Mouse (Mus musculus) heart, adult 2 months (tissue): Measurements from ENCODE around the gene Hint2. TPM values are rescaled to one million over a fixed set of nuclear protein-coding genes. Genes with fewer than 3 reads are reported as not detected.

Experiments
- DNase-seq, 2 experiments: peaks; one replicate each; pipeline ENCODE4 v3.0.0; 2021
- H3K27ac ChIP-seq: fragments of 200-600 bp; 2 replicates; pipeline ENCODE4 v1.8.1; 2022
- H3K27me3 ChIP-seq: fragments of 200-500 bp; 2 replicates; pipeline ENCODE4 v1.6.1; 2012; ENCODE audit warnings: mild to moderate bottlenecking, low read length, inconsistent platforms, mixed read lengths; ENCODE audit not compliant: control insufficient read depth, insufficient read depth
- H3K36me3 ChIP-seq: fragments of 200-500 bp; 2 replicates; pipeline ENCODE4 v1.6.1; 2012; ENCODE audit warnings: low read length, inconsistent platforms; ENCODE audit not compliant: control insufficient read depth, insufficient read depth
- H3K4me1 ChIP-seq: fragments of 200-500 bp; 2 replicates; pipeline ENCODE4 v1.6.1; 2011; ENCODE audit warnings: low read length; ENCODE audit not compliant: control insufficient read depth, insufficient read depth
- H3K4me3 ChIP-seq: fragments of 200-600 bp; 2 replicates; pipeline ENCODE4 v1.8.1; 2022
- H3K79me2 ChIP-seq: fragments of 200-500 bp; replicated peaks from 2 replicates; pipeline ENCODE4 v1.6.1; 2012; ENCODE audit warnings: mild to moderate bottlenecking, inconsistent platforms, low read length, moderate library complexity, mixed read lengths; ENCODE audit not compliant: control insufficient read depth, insufficient read depth
- H3K9ac ChIP-seq: fragments of 200-500 bp; 2 replicates; pipeline ENCODE4 v1.6.1; 2012; ENCODE audit warnings: low read depth, mild to moderate bottlenecking, control low read depth, inconsistent platforms, low read length, mixed read lengths
- CTCF ChIP-seq: fragments of 200-600 bp; IDR thresholded peaks from 2 replicates; pipeline ENCODE4 v1.8.1; 2022; ENCODE audit warnings: antibody characterized with exemption, mild to moderate bottlenecking, moderate library complexity
- EP300 ChIP-seq: fragments of 200-500 bp; IDR thresholded peaks from 2 replicates; pipeline ENCODE4 v1.6.1; 2011; ENCODE audit warnings: low read depth, low read length, control low read depth; ENCODE audit not compliant: insufficient read depth
- POLR2A ChIP-seq: fragments of 200-500 bp; IDR thresholded peaks from 2 replicates; pipeline ENCODE4 v1.6.1; 2011; ENCODE audit warnings: mild to moderate bottlenecking, low read depth, low read length, control low read depth; ENCODE audit not compliant: insufficient read depth
- WGBS: fragments of 180-500 bp; shearing (Covaris S2); methylation state at CpG from one replicate; pipeline ENCODE4 v1.1.7; 2018; 5-methylcytosine and 5-hydroxymethylcytosine counted together
- intact Hi-C: fragments of 180-260 bp; cut with DNase I; formaldehyde crosslinking; loops from one replicate; pipeline ENCODE4 v1.15.1; 2025
- polyA plus RNA-seq: library from polyadenylated mRNA; depleted of rRNA; stranded (reverse); fragments of >200 nt; gene quantifications from 2 replicates; pipeline ENCODE4 v1.2.3, GENCODE M21; 2012
- total RNA-seq, 2 experiments: library from RNA; stranded (reverse); gene quantifications; 2 replicates each; pipeline ENCODE4 v1.2.3; 2021

The Hint2 gene
- total and polyA plus RNA-seq, 3 experiments: 143 to 165 (median 155) TPM

GRCm38 (mm10) chr4:43630030-43630581 lies 26.2 kb downstream of the Hint2 start:
- 6% methylated on average over 5 of the region's 5 CpGs for WGBS
- H3K79me2 ChIP-seq: peaks cover 5% of the 10 kb centered on the region; the same call in 1 of the 2 replicates
- peak overlapping the region; percentile 81 for H3K27ac ChIP-seq
- peak; percentile 73 to 82 for DNase-seq
- peaks cover 3% of the 10 kb centered on the region; the same call in 1 of the 2 replicates for H3K36me3 ChIP-seq
- H3K27me3 ChIP-seq: no peaks in the 10 kb centered on the region
- no peak overlapping the region for H3K9ac ChIP-seq
- intact Hi-C loops: loop anchor here (1.0 to 10.0 kb wide), 5 partner anchors 27 to 235 kb away; partner anchors contain the start of genes Fam221b, Hint2 and Tmem8b
- H3K4me3 ChIP-seq: no peak overlapping the region
- TF ChIP-seq CTCF (peak; percentile 92), EP300 (peak; percentile 79), POLR2A (0 out of 2 replicates have a peak, but pooled peaks have one; percentile 29)
- H3K4me1 ChIP-seq: peaks cover 13% of the 10 kb centered on the region

GRCm38 (mm10) chr4:43629106-43629817 lies 27.0 kb downstream of the Hint2 start:
- H3K79me2 ChIP-seq: peaks cover 5% of the 10 kb centered on the region; the same call in 1 of the 2 replicates
- WGBS: 53% methylated on average over 20 of the region's 20 CpGs
- H3K4me3 ChIP-seq: no peak overlapping the region
- DNase-seq: no peak
- no peaks in the 10 kb centered on the region for H3K27me3 ChIP-seq
- intact Hi-C loops: no loop called here
- H3K36me3 ChIP-seq: peaks cover 3% of the 10 kb centered on the region; the same call in 1 of the 2 replicates
- no peak overlapping the region for H3K27ac ChIP-seq
- peaks cover 13% of the 10 kb centered on the region for H3K4me1 ChIP-seq
- TF ChIP-seq CTCF: no peak
- no peak for TF ChIP-seq POLR2A
- no peak for TF ChIP-seq EP300
- H3K9ac ChIP-seq: no peak overlapping the region

- Histone ChIP-seq H3K27ac (no peak overlapping the region), H3K4me1 (no peaks in the 10 kb centered on the region), H3K36me3 (no peaks in the 10 kb centered on the region), H3K9ac (no peak overlapping the region), H3K4me3 (no peak overlapping the region), H3K79me2 (no peaks in the 10 kb centered on the region), H3K27me3 (no peaks in the 10 kb centered on the region)
- DNase-seq: no peak
- WGBS: 63% methylated on average over 4 of the region's 4 CpGs
- no peak for TF ChIP-seq CTCF
- no peak for TF ChIP-seq POLR2A
- TF ChIP-seq EP300: no peak
- intact Hi-C loops: no loop called here
These were observed 36.0 kb downstream of the Hint2 start for GRCm38 (mm10) chr4:43620146-43620778.

DNA sequence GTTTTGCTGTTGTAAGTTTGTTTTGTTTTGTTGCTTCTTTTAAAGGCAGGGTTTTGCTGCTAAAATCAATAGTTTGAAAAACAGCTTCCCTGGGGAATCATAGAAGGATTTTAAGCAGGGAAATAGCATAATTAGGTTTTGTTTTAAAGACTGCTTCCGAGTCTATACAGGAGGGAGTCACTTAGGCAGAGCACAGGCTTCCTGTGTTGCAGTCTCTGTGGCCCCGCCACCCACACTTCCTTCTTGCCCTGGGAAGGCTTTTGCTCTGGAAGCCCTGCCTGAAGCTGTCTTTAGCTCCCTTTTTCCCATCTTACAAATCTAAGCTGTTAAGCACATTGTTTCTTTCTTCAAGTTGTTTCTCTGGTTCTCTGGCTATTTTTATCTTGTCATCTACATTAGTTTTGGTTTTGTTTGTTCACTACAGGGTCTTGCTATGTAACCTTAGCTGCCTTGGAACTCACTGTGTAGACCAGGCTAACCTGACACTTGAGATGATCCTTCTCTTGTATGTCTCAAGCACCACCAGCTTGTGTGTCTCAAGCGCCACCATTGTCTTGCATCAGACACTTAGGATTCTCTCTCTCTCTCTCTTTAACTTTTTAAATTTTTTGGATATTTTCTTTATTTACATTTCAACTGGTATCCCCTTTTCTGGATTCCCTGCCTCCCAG lies 43.1 kb downstream of the Hint2 start:
- no peak for TF ChIP-seq CTCF
- TF ChIP-seq EP300: no peak
- TF ChIP-seq POLR2A: no peak

DNA sequence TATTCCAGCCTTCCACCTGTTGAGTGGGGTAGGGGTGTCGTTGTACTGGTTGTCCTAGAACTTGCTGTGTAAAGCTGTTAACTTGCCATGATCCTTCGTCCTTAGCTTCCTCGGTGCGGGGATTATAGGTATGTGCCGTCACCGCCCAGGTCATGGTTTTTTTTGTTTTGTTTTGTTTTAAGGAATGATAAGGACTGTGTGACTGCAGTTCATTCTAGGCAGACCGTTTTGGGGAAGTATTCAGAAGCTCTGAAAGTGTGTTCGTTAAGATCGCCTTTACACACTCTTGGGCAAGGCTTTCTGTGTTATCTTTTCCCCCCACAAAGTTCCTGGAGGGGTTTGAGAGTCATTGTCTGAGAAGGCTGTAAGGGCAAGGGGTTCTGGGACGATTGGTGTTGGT lies 43.7 kb downstream of the Hint2 start:
- 44% methylated on average over 10 of the region's 10 CpGs for WGBS
- H3K79me2 ChIP-seq: no peaks in the 10 kb centered on the region
- H3K36me3 ChIP-seq: no peaks in the 10 kb centered on the region
- intact Hi-C loops: no loop called here
- H3K9ac ChIP-seq: no peak overlapping the region
- H3K4me1 ChIP-seq: no peaks in the 10 kb centered on the region; the same call in 1 of the 2 replicates
- no peaks in the 10 kb centered on the region for H3K27me3 ChIP-seq
- no peak for DNase-seq
- no peak overlapping the region for H3K27ac ChIP-seq
- no peak overlapping the region for H3K4me3 ChIP-seq
- TF ChIP-seq CTCF (no peak), POLR2A (no peak), EP300 (no peak)

More for the DNA sequence above, 43.1 kb downstream of the Hint2 start:
- Histone ChIP-seq H3K9ac (no peak overlapping the region), H3K79me2 (no peaks in the 10 kb centered on the region), H3K27ac (peak overlapping the region; percentile 10), H3K27me3 (no peaks in the 10 kb centered on the region), H3K4me1 (no peaks in the 10 kb centered on the region; the same call in 1 of the 2 replicates), H3K36me3 (no peaks in the 10 kb centered on the region), H3K4me3 (no peak overlapping the region)
- intact Hi-C loops: no loop called here
- DNase-seq: no peak
- 59% methylated on average over 3 of the region's 3 CpGs for WGBS
